Mouse (Mus musculus): ENCODE measurements at regions not wholly inside any gene's neighbourhood (a gene's known extent, or its start where the extent isn't known, plus 50 kb on each side); places are given as distances from the start of the nearest gene placed in this dataset.
"Not testable (repeated sequence)": the region's sequence is repeated elsewhere in the genome, so short reads cannot be mapped to it uniquely, and the experiment has no call there.

GRCm38 (mm10) chr12:29337336-29337735 lies 190.8 kb upstream of the Myt1l start:
- Histone ChIP-seq H3K4me2 (no peak overlapping the region), H3K4me3 (no peak overlapping the region), H3K27me3 (replicated peaks) (no peaks in the 10 kb centered on the region), H3K4me1 (no peaks in the 10 kb centered on the region), H3K9me3 (replicated peaks) (no peaks in the 10 kb centered on the region), H3K36me3 (no peaks in the 10 kb centered on the region), H3K9ac (no peak overlapping the region), H3K27ac (no peak overlapping the region)
- no peak for ATAC-seq
- WGBS (ENCODE audit: insufficient replicate concordance), result 79% methylated on average over 2 of the region's 2 CpGs

- no peak overlapping the region for H3K4me2 ChIP-seq
- no peaks in the 10 kb centered on the region for H3K4me1 ChIP-seq
- ATAC-seq, result no peak
- no peaks in the 10 kb centered on the region for H3K36me3 ChIP-seq
- H3K9ac ChIP-seq, result no peak overlapping the region
- H3K9me3 ChIP-seq (replicated peaks), result no peaks in the 10 kb centered on the region
- WGBS (ENCODE audit: insufficient replicate concordance), result 48% methylated on average over 7 of the region's 7 CpGs
- H3K4me3 ChIP-seq, result no peak overlapping the region
- H3K27ac ChIP-seq, result no peak overlapping the region
- no peaks in the 10 kb centered on the region for H3K27me3 ChIP-seq (replicated peaks)
These were observed 186.7 kb upstream of the Myt1l start for GRCm38 (mm10) chr12:29341388-29341995.

GRCm38 (mm10) chr12:29343147-29343852 lies 184.9 kb upstream of the Myt1l start:
- H3K9me3 ChIP-seq (replicated peaks), result no peaks in the 10 kb centered on the region
- H3K4me3 ChIP-seq, result no peak overlapping the region
- H3K4me1 ChIP-seq, result no peaks in the 10 kb centered on the region
- no peaks in the 10 kb centered on the region for H3K36me3 ChIP-seq
- H3K27ac ChIP-seq, result no peak overlapping the region
- no peaks in the 10 kb centered on the region for H3K27me3 ChIP-seq (replicated peaks)
- 68% methylated on average over 12 of the region's 12 CpGs for WGBS (ENCODE audit: insufficient replicate concordance)
- no peak overlapping the region for H3K9ac ChIP-seq
- no peak for ATAC-seq
- H3K4me2 ChIP-seq, result no peak overlapping the region

- no peaks in the 10 kb centered on the region for H3K4me1 ChIP-seq
- no peak overlapping the region for H3K27ac ChIP-seq
- no peak for ATAC-seq
- no peak overlapping the region for H3K9ac ChIP-seq
- 59% methylated on average over 2 of the region's 2 CpGs for WGBS (ENCODE audit: insufficient replicate concordance)
- no peak overlapping the region for H3K4me3 ChIP-seq
- no peaks in the 10 kb centered on the region for H3K27me3 ChIP-seq (replicated peaks)
- H3K4me2 ChIP-seq, result no peak overlapping the region
- H3K9me3 ChIP-seq (replicated peaks), result no peaks in the 10 kb centered on the region
- no peaks in the 10 kb centered on the region for H3K36me3 ChIP-seq
These were observed 179.5 kb upstream of the Myt1l start for GRCm38 (mm10) chr12:29348698-29349097.

GRCm38 (mm10) chr12:29349146-29349850 lies 178.9 kb upstream of the Myt1l start:
- Histone ChIP-seq H3K4me2 (no peak overlapping the region), H3K36me3 (no peaks in the 10 kb centered on the region), H3K4me3 (no peak overlapping the region), H3K4me1 (no peaks in the 10 kb centered on the region), H3K27me3 (replicated peaks) (no peaks in the 10 kb centered on the region), H3K9ac (no peak overlapping the region), H3K27ac (no peak overlapping the region), H3K9me3 (replicated peaks) (no peaks in the 10 kb centered on the region)
- 41% methylated on average over 9 of the region's 9 CpGs for WGBS (ENCODE audit: insufficient replicate concordance)
- ATAC-seq, result no peak

GRCm38 (mm10) chr12:29353777-29354496 lies 174.2 kb upstream of the Myt1l start:
- no peaks in the 10 kb centered on the region for H3K4me1 ChIP-seq
- no peak overlapping the region for H3K4me2 ChIP-seq
- no peaks in the 10 kb centered on the region for H3K9me3 ChIP-seq (replicated peaks)
- no peak overlapping the region for H3K27ac ChIP-seq
- H3K4me3 ChIP-seq, result no peak overlapping the region
- WGBS (ENCODE audit: insufficient replicate concordance), result 49% methylated on average over 9 of the region's 11 CpGs
- ATAC-seq, result no peak
- H3K27me3 ChIP-seq (replicated peaks), result no peaks in the 10 kb centered on the region
- H3K9ac ChIP-seq, result no peak overlapping the region
- no peaks in the 10 kb centered on the region for H3K36me3 ChIP-seq

- Histone ChIP-seq H3K4me3 (no peak overlapping the region), H3K4me1 (no peaks in the 10 kb centered on the region), H3K9ac (no peak overlapping the region), H3K36me3 (no peaks in the 10 kb centered on the region), H3K9me3 (replicated peaks) (no peaks in the 10 kb centered on the region), H3K27me3 (replicated peaks) (no peaks in the 10 kb centered on the region), H3K27ac (no peak overlapping the region), H3K4me2 (no peak overlapping the region)
- WGBS (ENCODE audit: insufficient replicate concordance), result 39% methylated on average over 6 of the region's 6 CpGs
- ATAC-seq, result no peak
These were observed 173.4 kb upstream of the Myt1l start for GRCm38 (mm10) chr12:29354816-29355215.

GRCm38 (mm10) chr12:29356681-29357397 lies 171.3 kb upstream of the Myt1l start:
- Histone ChIP-seq H3K9me3 (replicated peaks) (no peaks in the 10 kb centered on the region), H3K27me3 (replicated peaks) (no peaks in the 10 kb centered on the region), H3K4me3 (no peak overlapping the region), H3K36me3 (no peaks in the 10 kb centered on the region), H3K27ac (no peak overlapping the region), H3K9ac (no peak overlapping the region), H3K4me2 (no peak overlapping the region), H3K4me1 (no peaks in the 10 kb centered on the region)
- WGBS (ENCODE audit: insufficient replicate concordance), result 24% methylated on average over 11 of the region's 11 CpGs
- ATAC-seq, result no peak

GRCm38 (mm10) chr12:29361236-29361635 lies 166.9 kb upstream of the Myt1l start:
- no peak overlapping the region for H3K4me2 ChIP-seq
- H3K27me3 ChIP-seq (replicated peaks), result no peaks in the 10 kb centered on the region
- H3K36me3 ChIP-seq, result no peaks in the 10 kb centered on the region
- no peak for ATAC-seq
- H3K4me3 ChIP-seq, result no peak overlapping the region
- 81% methylated on average over 6 of the region's 6 CpGs for WGBS (ENCODE audit: insufficient replicate concordance)
- no peak overlapping the region for H3K9ac ChIP-seq
- no peak overlapping the region for H3K27ac ChIP-seq
- no peaks in the 10 kb centered on the region for H3K9me3 ChIP-seq (replicated peaks)
- no peaks in the 10 kb centered on the region for H3K4me1 ChIP-seq

GRCm38 (mm10) chr12:29367741-29368106 lies 160.5 kb upstream of the Myt1l start:
- H3K9ac ChIP-seq; ATAC-seq; H3K27ac ChIP-seq; H3K4me2 ChIP-seq; H3K27me3 ChIP-seq (replicated peaks); H3K4me3 ChIP-seq; H3K36me3 ChIP-seq; H3K9me3 ChIP-seq (replicated peaks); H3K4me1 ChIP-seq: not testable (repeated sequence)
- WGBS (ENCODE audit: insufficient replicate concordance), result 29% methylated on average over 3 of the region's 3 CpGs

- Histone ChIP-seq H3K9ac (no peak overlapping the region), H3K36me3 (no peaks in the 10 kb centered on the region), H3K27me3 (replicated peaks) (0 out of 2 replicates have a peak, but pooled peaks cover 4% of the 10 kb centered on the region), H3K4me3 (no peak overlapping the region), H3K27ac (no peak overlapping the region), H3K4me2 (peak overlapping the region; percentile 0), H3K9me3 (replicated peaks) (no peaks in the 10 kb centered on the region), H3K4me1 (no peaks in the 10 kb centered on the region)
- 21% methylated on average over 19 of the region's 19 CpGs for WGBS (ENCODE audit: insufficient replicate concordance)
- no peak for ATAC-seq
These were observed 159.9 kb upstream of the Myt1l start for GRCm38 (mm10) chr12:29368107-29368819.
